15 mouse cellular contexts compared by ENCODE assay signal in genomic region chr5:23410718-23411101, GRCm38 (mm10). TPM values are rescaled to one million over a fixed set of nuclear protein-coding genes. Genes with fewer than 3 reads are reported as not detected.
DNase-seq lines count a peak whose midpoint lies in the region; ATAC-seq and TF ChIP-seq lines count a peak whose summit lies in the region.
"Had no signal": no experiment of that assay in that cellular context is flagged by ENCODE, and none has a peak within 500 bp of the region (broad histone marks: within the 10 kb centered on the region; RNA-seq: fewer than 3 reads in every experiment).

No protein-coding gene starts in this region.

- peaks cover 30% of the 10 kb centered on the region for H3K36me3 ChIP-seq in heart, embryonic 12.5 days
- peaks cover 27% of the 10 kb centered on the region for H3K36me3 ChIP-seq in kidney, embryonic 15.5 days
- H3K36me3 ChIP-seq in C2C12 (ENCODE audit: control insufficient read depth, insufficient read depth), result peaks cover 3% of the 10 kb centered on the region
- H3K36me3 ChIP-seq in embryonic facial prominence, embryonic 15.5 days, result 0 out of 2 replicates have a peak, but pooled peaks cover 7% of the 10 kb centered on the region

- H3K4me3 ChIP-seq in heart, embryonic 12.5 days, result no peak overlapping the region
- H3K4me3 ChIP-seq in kidney, embryonic 15.5 days (replicated peaks), result no peak overlapping the region
- no peak overlapping the region for H3K4me3 ChIP-seq in C2C12 (ENCODE audit: insufficient read depth, poor library complexity, severe bottlenecking)
- no peak overlapping the region for H3K4me3 ChIP-seq in embryonic facial prominence, embryonic 15.5 days (replicated peaks)
- H3K4me3 ChIP-seq in cerebellum, adult 2 months (replicated peaks; ENCODE audit: insufficient read depth, low read depth, low read length), result no peak overlapping the region
- H3K4me3 ChIP-seq: forebrain, embryonic 15.5 days had no signal

- peaks cover 55% of the 10 kb centered on the region for H3K79me2 ChIP-seq in C2C12 (ENCODE audit: control insufficient read depth, insufficient read depth)

- DNase-seq in heart, postnatal 10 days, result no peak
- DNase-seq in kidney, adult 8-10 months, result no peak
- no peak for DNase-seq in cerebellum, adult 2 months
- DNase-seq in B cell, adult 2 months, result no peak
- DNase-seq: cerebellum, adult 11 months; midbrain, embryonic 14.5 days; thymus, postnatal 14 days had no signal

- no peak for TF ChIP-seq CTCF in C2C12 (IDR thresholded peaks at IDR 0.05; ENCODE audit: control insufficient read depth, insufficient read depth, insufficient read length)
- no peak for TF ChIP-seq CTCF in cerebellum, adult 2 months (IDR thresholded peaks at IDR 0.05; ENCODE audit: borderline replicate concordance, insufficient read depth, low read depth, low read length)

- H3K4me1 ChIP-seq in heart, embryonic 12.5 days (replicated peaks), result peaks cover 76% of the 10 kb centered on the region
- H3K4me1 ChIP-seq in kidney, embryonic 15.5 days, result peaks cover 70% of the 10 kb centered on the region
- H3K4me1 ChIP-seq in embryonic facial prominence, embryonic 15.5 days, result peaks cover 58% of the 10 kb centered on the region
- H3K4me1 ChIP-seq in cerebellum, adult 2 months (ENCODE audit: control insufficient read depth, insufficient read depth, low read length), result no peaks in the 10 kb centered on the region; the same call in 1 of the 2 replicates

- H3K4me2 ChIP-seq in heart, embryonic 12.5 days, result no peak overlapping the region
- no peak overlapping the region for H3K4me2 ChIP-seq in kidney, embryonic 15.5 days
- H3K4me2 ChIP-seq in embryonic facial prominence, embryonic 15.5 days (replicated peaks), result no peak overlapping the region
- H3K4me2 ChIP-seq: forebrain, embryonic 15.5 days had no signal

- H3K9ac ChIP-seq in heart, embryonic 12.5 days, result no peak overlapping the region
- no peak overlapping the region for H3K9ac ChIP-seq in kidney, embryonic 15.5 days
- H3K9ac ChIP-seq in embryonic facial prominence, embryonic 15.5 days, result no peak overlapping the region
- H3K9ac ChIP-seq: forebrain, embryonic 15.5 days; liver, embryonic 14.5 days had no signal

- peaks cover 28% of the 10 kb centered on the region for H3K79me3 ChIP-seq in C2C12 (ENCODE audit: low read depth)

- intact Hi-C loops in heart, postnatal 10 days (cut with DNase I), result loop anchor here (5.0 to 10.0 kb wide), 2 partner anchors 123 to 244 kb away; no protein-coding TSS in a partner anchor

- no peak for TF ChIP-seq POLR2A in cerebellum, adult 2 months (IDR thresholded peaks at IDR 0.05; ENCODE audit: borderline replicate concordance, insufficient read depth, low read length)

- no peak for ATAC-seq in heart, embryonic 12.5 days (ENCODE audit: insufficient number of reproducible peaks, low FRiP score)
- ATAC-seq in kidney, embryonic 15.5 days (replicated peaks; ENCODE audit: low FRiP score), result no peak
- ATAC-seq in embryonic facial prominence, embryonic 15.5 days (ENCODE audit: insufficient number of reproducible peaks, low FRiP score, low TSS enrichment, low read depth), result no peak
- ATAC-seq: activated CD4-positive, CD25-positive, alpha-beta regulatory T cell, adult 4 months; CD4-positive, CD25-positive, alpha-beta regulatory T cell, adult 4 months; forebrain, embryonic 15.5 days had no signal

- no peaks in the 10 kb centered on the region for H3K9me3 ChIP-seq in heart, embryonic 12.5 days (replicated peaks)
- no peaks in the 10 kb centered on the region for H3K9me3 ChIP-seq in kidney, embryonic 15.5 days (replicated peaks)
- no peaks in the 10 kb centered on the region for H3K9me3 ChIP-seq in embryonic facial prominence, embryonic 15.5 days (replicated peaks)
- H3K9me3 ChIP-seq: forebrain, embryonic 15.5 days had no signal

- H3K27ac ChIP-seq in heart, embryonic 12.5 days (ENCODE audit: poor library complexity, severe bottlenecking), result peak overlapping the region; percentile 60
- H3K27ac ChIP-seq in kidney, embryonic 15.5 days, result peak overlapping the region; percentile 75
- 0 out of 2 replicates have a peak overlapping the region, but pooled peaks have one; percentile 44 for H3K27ac ChIP-seq in embryonic facial prominence, embryonic 15.5 days (replicated peaks)
- no peak overlapping the region for H3K27ac ChIP-seq in cerebellum, adult 2 months (ENCODE audit: insufficient read depth, low read length)
- H3K27ac ChIP-seq: forebrain, embryonic 15.5 days; liver, embryonic 14.5 days had no signal

- no peaks in the 10 kb centered on the region for H3K27me3 ChIP-seq in heart, embryonic 12.5 days (replicated peaks)
- H3K27me3 ChIP-seq in kidney, embryonic 15.5 days, result no peaks in the 10 kb centered on the region
- no peaks in the 10 kb centered on the region for H3K27me3 ChIP-seq in C2C12 (ENCODE audit: control insufficient read depth, insufficient read depth, insufficient read length)
- no peaks in the 10 kb centered on the region for H3K27me3 ChIP-seq in embryonic facial prominence, embryonic 15.5 days
- no peaks in the 10 kb centered on the region for H3K27me3 ChIP-seq in cerebellum, adult 2 months (ENCODE audit: control insufficient read depth, insufficient read depth, low read length)
- H3K27me3 ChIP-seq: forebrain, embryonic 15.5 days had no signal

- 63% methylated on average over 2 of the region's 2 CpGs for WGBS in heart, embryonic 12.5 days
- 63% methylated on average over 2 of the region's 2 CpGs for WGBS in kidney, embryonic 15.5 days
- 60% methylated on average over 2 of the region's 2 CpGs for WGBS in embryonic facial prominence, embryonic 15.5 days
- 46% methylated on average over 2 of the region's 2 CpGs for WGBS in cerebellum, adult 2 months

- peak overlapping the region; percentile 54 for H3ac ChIP-seq in C2C12 (ENCODE audit: control insufficient read depth, insufficient read length, low read depth)

TF ChIP-seq in C2C12, 6 proteins besides CTCF, POLR2A, EP300 and RAD21:
- TF ChIP-seq FOSL1 (IDR thresholded peaks at IDR 0.05; ENCODE audit: insufficient read depth, low read length, poor library complexity, severe bottlenecking) (no peak), CEBPB (IDR thresholded peaks at IDR 0.05; ENCODE audit: low read depth) (no peak), MAX (IDR thresholded peaks at IDR 0.05) (no peak), MYOD1 (IDR thresholded peaks at IDR 0.05; ENCODE audit: control insufficient read depth, insufficient read length, low read depth) (peak; percentile 79), MYOG (IDR thresholded peaks at IDR 0.05; ENCODE audit: control insufficient read depth, extremely low read depth, insufficient read length) (no peak), USF1 (IDR thresholded peaks at IDR 0.05; ENCODE audit: low read depth) (no peak)

RNA-seq across cellular contexts. Expression of gene Kmt2e, which starts 23.5 kb away (rescaled TPM):
- 69.2 and 73.6 TPM in 2 replicates for polyA plus RNA-seq in heart, embryonic 12.5 days (2016; fragmentation: Nextera tagmentation; extraction: Ambion mirVana)
- 10 to 100 TPM; 57.9 to 66.5 TPM for total RNA-seq in heart, postnatal 10 days (2021)
- 87.5 and 91.5 TPM in 2 replicates for polyA plus RNA-seq in kidney, embryonic 15.5 days (2015; fragmentation: Nextera tagmentation; extraction: Ambion mirVana)
- polyA plus RNA-seq in C2C12 (2012; fragmentation: generic; extraction: Trizol), result 8.0 TPM
- 105 and 109 TPM in 2 replicates for polyA plus RNA-seq in embryonic facial prominence, embryonic 15.5 days (2015; fragmentation: Nextera tagmentation; extraction: Ambion mirVana)
- 46.6 and 56.7 TPM in 2 replicates for polyA plus RNA-seq in cerebellum, adult 2 months (2012; rRNA removed)
